Mouse (Mus musculus) liver, embryonic 15.5 days (tissue): ENCODE measurements around the gene 1700020N01Rik. TPM values are rescaled to one million over a fixed set of nuclear protein-coding genes. Genes with fewer than 3 reads are reported as not detected.
A peak's percentile ranks its signal among the peaks of the same experiment; 100 is the strongest.

ENCODE experiments used
- ATAC-seq: fragments of 200-750 bp; cut with Nextera tagmentation; 2 replicates; pipeline ENCODE4 v1.8.0; 2017; ENCODE audit warnings: moderate number of reproducible peaks, mild to moderate bottlenecking, moderate library complexity; ENCODE audit not compliant: insufficient read depth
- H3K27ac ChIP-seq: fragments of 300-500 bp; sonication (generic); replicated peaks from 2 replicates; pipeline ENCODE4 v1.5.1; 2015; ENCODE audit warnings: mild to moderate bottlenecking, inconsistent platforms
- H3K27me3 ChIP-seq: fragments of 300-500 bp; sonication (generic); 2 replicates; pipeline ENCODE4 v1.6.1; 2015; ENCODE audit warnings: mild to moderate bottlenecking, inconsistent platforms
- H3K36me3 ChIP-seq: fragments of 300-500 bp; sonication (generic); replicated peaks from 2 replicates; pipeline ENCODE4 v1.6.1; 2015; ENCODE audit warnings: moderate library complexity, mild to moderate bottlenecking, inconsistent platforms
- H3K4me1 ChIP-seq: fragments of 300-500 bp; sonication (generic); replicated peaks from 2 replicates; pipeline ENCODE4 v1.6.1; 2015; ENCODE audit warnings: inconsistent platforms
- H3K4me2 ChIP-seq: fragments of 300-500 bp; sonication (generic); 2 replicates; pipeline ENCODE4 v1.6.1; 2015; ENCODE audit warnings: moderate library complexity, mild to moderate bottlenecking, inconsistent platforms
- H3K4me3 ChIP-seq: fragments of 300-500 bp; sonication (generic); replicated peaks from 2 replicates; pipeline ENCODE4 v1.5.1; 2015; ENCODE audit warnings: mild to moderate bottlenecking, inconsistent platforms
- H3K9ac ChIP-seq: fragments of 300-500 bp; sonication (generic); 2 replicates; pipeline ENCODE4 v1.6.1; 2015; ENCODE audit warnings: moderate library complexity, mild to moderate bottlenecking, inconsistent platforms
- H3K9me3 ChIP-seq: fragments of 300-500 bp; sonication (generic); replicated peaks from 2 replicates; pipeline ENCODE4 v1.6.1; 2016; ENCODE audit warnings: inconsistent platforms
- WGBS: fragments of 180-500 bp; shearing (Covaris S2); methylation state at CpG from one replicate; pipeline ENCODE4 v1.1.7; 2015; ENCODE audit warnings: mixed read lengths; ENCODE audit not compliant: insufficient replicate concordance; 5-methylcytosine and 5-hydroxymethylcytosine counted together
- polyA plus RNA-seq: library from polyadenylated mRNA; unstranded; fragments of >200 nt; fragmentation: Nextera tagmentation; extraction: Ambion mirVana; gene quantifications from 2 replicates; pipeline ENCODE4 v1.2.1, GENCODE M21; 2015

1700020N01Rik gene
- polyA plus RNA-seq, 1 experiment from 2014 or later = not detected

DNA sequence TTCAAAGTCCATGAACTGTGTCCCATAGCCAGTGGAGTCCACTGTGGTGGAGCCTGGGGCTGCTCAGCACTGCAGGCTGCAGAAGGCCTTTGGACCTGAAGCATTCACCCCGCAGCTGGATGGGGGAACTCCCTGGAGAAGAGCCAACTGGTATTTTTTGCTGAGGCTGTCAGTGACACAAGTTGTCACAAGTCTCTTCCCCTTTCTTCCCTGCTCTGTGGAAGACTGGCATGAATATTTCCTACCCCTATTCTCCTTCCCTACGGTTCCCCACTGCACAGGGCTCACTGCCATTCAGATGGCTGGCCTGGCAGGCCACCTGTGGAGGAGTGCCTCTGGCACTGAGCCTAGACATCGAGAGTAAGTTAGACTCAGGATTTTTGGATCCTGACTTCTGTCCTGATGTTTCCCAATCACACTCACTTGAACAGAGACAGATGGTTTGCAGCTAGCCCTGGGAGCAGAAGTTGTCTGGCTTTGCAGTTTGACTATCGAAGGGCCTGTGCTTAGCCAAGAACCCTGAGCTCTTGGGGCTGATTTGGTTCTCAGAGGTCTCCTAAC is 12.1 kb downstream of the 1700020N01Rik start:
- no peaks in the 10 kb centered on the region for H3K9me3 ChIP-seq
- peaks cover 18% of the 10 kb centered on the region; the same call in 1 of the 2 replicates for H3K4me1 ChIP-seq
- 0 out of 2 replicates have a peak overlapping the region, but pooled peaks have one; percentile 42 for H3K27ac ChIP-seq
- no peak overlapping the region; the same call in 1 of the 2 replicates for H3K4me2 ChIP-seq
- H3K9ac ChIP-seq = no peak overlapping the region
- H3K36me3 ChIP-seq = no peaks in the 10 kb centered on the region
- no peaks in the 10 kb centered on the region for H3K27me3 ChIP-seq
- 39% methylated on average over 4 of the region's 4 CpGs for WGBS
- ATAC-seq = peak; percentile 83
- no peak overlapping the region for H3K4me3 ChIP-seq

DNA sequence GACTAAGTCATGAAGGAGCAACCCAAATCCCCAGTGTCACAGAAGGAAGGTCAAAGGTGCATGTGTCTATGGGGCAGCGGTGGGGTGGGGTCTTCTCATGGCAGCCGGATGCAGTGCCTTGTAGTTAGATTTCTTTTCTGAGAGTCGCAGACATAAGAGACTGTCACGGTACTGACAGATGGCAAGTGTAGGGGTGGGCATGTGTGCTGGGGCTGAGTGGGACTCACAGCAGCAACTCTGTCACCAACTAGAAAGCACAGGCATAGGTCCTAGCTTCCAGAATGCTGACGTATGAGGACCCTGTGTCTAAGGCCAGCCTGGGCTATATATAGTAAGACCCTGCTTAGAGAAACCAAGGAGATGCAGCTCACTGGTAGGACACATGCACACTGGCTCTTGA is 12.7 kb downstream of the 1700020N01Rik start:
- H3K9ac ChIP-seq = no peak overlapping the region
- no peaks in the 10 kb centered on the region for H3K9me3 ChIP-seq
- H3K4me2 ChIP-seq = no peak overlapping the region
- WGBS = 68% methylated on average over 5 of the region's 5 CpGs
- H3K36me3 ChIP-seq = no peaks in the 10 kb centered on the region
- peaks cover 18% of the 10 kb centered on the region; the same call in 1 of the 2 replicates for H3K4me1 ChIP-seq
- H3K27me3 ChIP-seq = no peaks in the 10 kb centered on the region
- H3K27ac ChIP-seq = 0 out of 2 replicates have a peak overlapping the region, but pooled peaks have one; percentile 42
- ATAC-seq = no peak
- no peak overlapping the region for H3K4me3 ChIP-seq

DNA sequence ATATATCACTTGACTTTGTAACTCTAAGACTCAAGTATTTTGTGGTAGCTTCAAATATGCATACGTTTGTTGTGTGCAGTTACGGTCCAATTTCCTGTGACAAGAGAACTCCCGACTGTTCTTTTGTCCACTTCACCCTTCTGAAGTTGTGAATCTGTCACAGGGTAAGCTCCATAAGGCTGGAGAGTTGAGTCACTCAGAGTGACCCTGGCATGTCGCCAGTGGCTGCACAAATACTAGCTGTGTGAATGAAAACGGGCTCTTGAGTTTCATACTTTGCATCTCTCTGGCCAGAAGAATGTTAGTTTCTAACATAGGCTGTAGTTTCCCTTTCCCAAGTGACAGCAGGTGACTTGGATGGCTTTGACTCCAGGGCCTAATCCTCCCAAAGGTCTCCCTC is 14.0 kb downstream of the 1700020N01Rik start:
- 59% methylated on average over 5 of the region's 5 CpGs for WGBS
- H3K4me1 ChIP-seq = peaks cover 18% of the 10 kb centered on the region; the same call in 1 of the 2 replicates
- no peak for ATAC-seq

DNA sequence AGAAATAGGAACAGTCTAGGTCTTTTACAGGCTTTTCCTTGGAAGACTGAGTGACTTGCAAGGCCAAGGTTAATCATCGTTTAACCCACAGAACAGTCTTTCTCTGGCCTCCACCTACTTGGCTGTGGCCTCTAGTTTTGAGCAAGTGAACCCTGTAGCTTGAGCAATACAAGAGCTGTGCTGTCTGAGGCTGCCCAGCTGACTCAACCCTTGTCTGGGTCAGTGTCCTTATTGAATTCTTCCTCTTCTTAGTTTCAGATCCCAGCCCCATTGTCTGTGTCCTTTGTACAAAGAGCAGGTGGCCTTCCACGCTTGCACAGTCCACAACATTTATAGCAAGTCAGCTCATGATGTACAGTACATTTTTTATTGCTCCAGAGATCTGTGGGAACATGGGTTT is 16.6 kb downstream of the 1700020N01Rik start:
- no peak for ATAC-seq
- Histone ChIP-seq H3K9ac (no peak overlapping the region), H3K4me1 (peaks cover 14% of the 10 kb centered on the region; the same call in 1 of the 2 replicates), H3K4me2 (no peak overlapping the region), H3K4me3 (no peak overlapping the region), H3K36me3 (no peaks in the 10 kb centered on the region), H3K27me3 (no peaks in the 10 kb centered on the region), H3K9me3 (no peaks in the 10 kb centered on the region), H3K27ac (no peak overlapping the region)
- 59% methylated on average over 2 of the region's 2 CpGs for WGBS

More for the DNA sequence above, 14.0 kb downstream of the 1700020N01Rik start:
- Histone ChIP-seq H3K27ac (no peak overlapping the region), H3K9me3 (no peaks in the 10 kb centered on the region), H3K36me3 (no peaks in the 10 kb centered on the region), H3K4me3 (no peak overlapping the region), H3K9ac (no peak overlapping the region), H3K4me2 (no peak overlapping the region), H3K27me3 (no peaks in the 10 kb centered on the region)

DNA sequence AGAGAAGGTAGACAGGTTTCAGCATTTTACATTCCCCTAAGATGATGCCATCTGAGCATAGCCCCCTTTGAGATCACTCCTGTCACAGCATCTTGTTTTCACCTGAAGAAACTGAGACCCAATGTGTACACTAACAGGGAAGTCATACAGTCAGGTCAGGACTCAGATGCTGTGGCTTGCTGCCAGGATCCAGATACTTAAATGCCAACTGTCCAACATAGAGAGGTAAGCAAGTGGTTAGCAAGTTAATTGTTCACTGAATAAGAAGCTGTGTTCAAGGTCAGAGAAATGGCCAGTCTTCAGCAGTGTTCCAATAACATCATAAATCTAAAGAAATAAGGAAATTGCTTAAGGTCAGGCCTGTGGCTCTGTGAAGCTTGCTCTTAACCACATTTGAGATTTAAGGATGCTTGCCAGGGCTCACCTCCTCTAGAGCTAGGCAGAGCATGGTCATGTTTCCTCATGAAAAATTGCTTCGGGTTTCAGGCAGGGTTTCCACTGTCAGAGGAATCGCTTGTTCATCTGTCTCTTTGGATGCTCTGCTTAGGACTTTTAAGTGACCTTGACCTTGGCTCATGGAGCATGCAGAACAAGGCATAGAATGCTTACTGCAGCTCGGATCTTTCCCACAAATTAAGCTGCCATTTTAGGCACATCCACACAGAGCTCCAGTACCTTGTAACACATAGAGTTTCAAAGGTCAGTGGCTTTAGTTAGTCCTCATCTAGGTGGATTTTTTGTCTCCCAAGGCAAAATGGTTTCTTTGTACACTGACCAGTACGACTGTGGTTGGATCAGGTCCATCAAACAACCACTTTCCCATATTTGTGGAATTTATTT is 20.3 kb downstream of the 1700020N01Rik start:
- no peak overlapping the region for H3K4me3 ChIP-seq
- H3K4me1 ChIP-seq = 0 out of 2 replicates have a peak, but pooled peaks cover 4% of the 10 kb centered on the region
- H3K27me3 ChIP-seq = no peaks in the 10 kb centered on the region
- no peak for ATAC-seq
- no peaks in the 10 kb centered on the region for H3K36me3 ChIP-seq
- H3K9me3 ChIP-seq = no peaks in the 10 kb centered on the region
- H3K9ac ChIP-seq = no peak overlapping the region
- 48% methylated on average over 4 of the region's 4 CpGs for WGBS
- H3K27ac ChIP-seq = no peak overlapping the region
- no peak overlapping the region for H3K4me2 ChIP-seq

DNA sequence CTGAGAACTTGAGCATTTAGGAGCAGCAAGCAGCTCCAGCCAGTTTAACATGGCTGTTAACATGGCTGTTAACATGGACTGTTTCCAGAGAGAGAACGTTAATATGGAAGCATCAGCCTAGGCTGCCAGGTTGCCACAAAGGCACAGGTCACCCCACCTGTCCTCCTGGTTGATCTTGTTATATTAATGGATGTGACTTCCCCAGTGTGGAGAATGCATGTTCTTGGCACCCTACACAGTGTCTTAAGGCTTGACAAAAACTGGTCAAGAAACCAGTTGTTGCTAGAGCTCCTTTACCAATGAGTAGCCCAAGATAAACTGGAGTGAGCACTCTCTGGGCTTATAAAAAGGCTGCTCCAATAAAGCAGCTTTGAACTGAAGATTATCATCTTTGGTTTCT is 21.6 kb downstream of the 1700020N01Rik start:
- no peak overlapping the region for H3K27ac ChIP-seq
- no peak overlapping the region for H3K9ac ChIP-seq
- H3K4me1 ChIP-seq = no peaks in the 10 kb centered on the region
- no peaks in the 10 kb centered on the region for H3K9me3 ChIP-seq
- H3K27me3 ChIP-seq = no peaks in the 10 kb centered on the region
- H3K4me2 ChIP-seq = no peak overlapping the region
- 71% methylated on average over 1 of the region's 1 CpGs for whole genome bisulfite sequencing
- no peak for ATAC-seq
- no peaks in the 10 kb centered on the region for H3K36me3 ChIP-seq
- H3K4me3 ChIP-seq = no peak overlapping the region

DNA sequence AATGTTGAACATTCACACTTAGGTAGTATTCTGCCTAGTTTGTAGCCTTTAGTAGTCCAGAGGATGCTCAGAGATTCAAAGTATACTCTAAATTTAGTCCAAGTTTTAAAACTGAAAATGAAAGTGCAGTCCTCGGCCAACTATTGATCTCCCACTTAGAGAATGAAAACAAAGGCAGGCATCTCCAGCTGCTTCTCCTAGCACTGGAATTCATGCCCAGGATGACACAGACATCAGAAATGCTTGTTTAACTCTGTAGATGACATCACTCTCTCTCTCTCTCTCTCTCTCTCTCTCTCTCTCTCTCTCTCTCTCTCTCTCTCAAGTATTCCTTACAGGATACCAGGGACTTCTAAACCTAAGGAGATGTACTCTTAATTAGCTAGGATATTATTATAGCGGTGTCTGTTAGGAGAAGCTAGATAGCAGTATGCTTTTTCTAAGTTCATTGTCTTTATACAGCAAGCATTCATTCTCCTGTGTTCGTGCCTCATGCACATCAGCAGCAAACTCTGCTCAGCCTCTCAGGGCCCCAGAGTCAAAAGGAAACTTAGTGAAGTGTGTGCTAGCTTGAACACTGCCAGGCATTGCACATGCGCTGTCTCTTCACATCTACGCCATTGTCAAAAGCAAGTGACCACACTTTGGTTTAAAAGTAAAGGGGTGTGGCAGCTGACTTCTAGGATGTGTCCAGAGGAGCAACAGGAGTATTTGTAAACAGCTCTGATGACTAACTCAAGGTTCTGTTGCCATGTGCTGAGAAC is 26.0 kb downstream of the 1700020N01Rik start:
- H3K4me3 ChIP-seq = no peak overlapping the region
- no peak overlapping the region for H3K4me2 ChIP-seq
- H3K4me1 ChIP-seq = no peaks in the 10 kb centered on the region
- 64% methylated on average over 5 of the region's 5 CpGs for WGBS
- no peaks in the 10 kb centered on the region for H3K27me3 ChIP-seq
- ATAC-seq = no peak
- H3K9me3 ChIP-seq = no peaks in the 10 kb centered on the region
- H3K36me3 ChIP-seq = no peaks in the 10 kb centered on the region
- no peak overlapping the region for H3K27ac ChIP-seq
- no peak overlapping the region for H3K9ac ChIP-seq

DNA sequence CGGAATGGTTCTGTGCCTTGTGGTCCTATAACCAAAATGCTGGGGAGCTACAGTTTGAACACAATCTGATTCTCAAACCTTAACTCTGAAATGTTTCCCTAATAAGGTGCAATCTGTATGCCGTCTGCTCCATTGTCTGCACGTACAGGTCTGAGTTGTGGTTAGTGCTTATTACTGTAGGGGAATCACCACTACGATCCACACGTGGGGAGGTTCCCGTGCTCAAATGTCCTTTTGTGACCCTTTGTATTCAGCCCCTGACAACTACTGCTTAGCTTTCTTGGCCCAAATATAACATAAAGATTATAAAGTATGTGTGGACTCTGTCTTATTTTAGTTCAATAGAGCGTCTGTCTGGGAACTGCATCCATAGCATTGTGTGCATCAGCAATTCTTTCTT is 29.1 kb downstream of the 1700020N01Rik start:
- Histone ChIP-seq H3K36me3 (no peaks in the 10 kb centered on the region), H3K4me2 (no peak overlapping the region), H3K9ac (no peak overlapping the region), H3K27ac (no peak overlapping the region), H3K9me3 (no peaks in the 10 kb centered on the region), H3K4me1 (no peaks in the 10 kb centered on the region), H3K27me3 (no peaks in the 10 kb centered on the region), H3K4me3 (no peak overlapping the region)
- no peak for ATAC-seq
- 62% methylated on average over 7 of the region's 7 CpGs for WGBS

DNA sequence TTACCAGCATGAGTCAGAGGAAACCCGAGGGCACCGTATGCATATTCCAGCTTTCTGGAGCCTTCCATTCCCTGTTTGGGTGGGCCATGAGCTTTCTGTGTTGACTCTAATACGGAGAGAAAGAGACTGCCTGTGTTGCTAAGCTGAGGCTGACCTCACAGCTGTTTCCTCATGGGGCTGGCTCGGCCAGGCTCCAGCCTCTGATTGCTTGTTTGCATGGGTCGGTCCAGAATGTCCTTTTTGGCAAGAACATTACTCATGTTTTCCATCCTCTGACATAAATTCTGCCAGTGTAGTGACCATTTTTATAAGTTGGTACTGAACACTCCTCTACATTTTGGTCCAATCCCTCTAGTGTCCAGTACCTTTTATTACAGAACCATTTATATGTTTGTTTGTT is 35.6 kb downstream of the 1700020N01Rik start:
- WGBS = 51% methylated on average over 5 of the region's 5 CpGs
- no peak overlapping the region for H3K9ac ChIP-seq
- no peaks in the 10 kb centered on the region for H3K36me3 ChIP-seq
- no peak overlapping the region for H3K4me3 ChIP-seq
- H3K4me2 ChIP-seq = no peak overlapping the region
- H3K27ac ChIP-seq = no peak overlapping the region
- H3K27me3 ChIP-seq = no peaks in the 10 kb centered on the region
- H3K9me3 ChIP-seq = no peaks in the 10 kb centered on the region
- no peak for ATAC-seq
- no peaks in the 10 kb centered on the region for H3K4me1 ChIP-seq

DNA sequence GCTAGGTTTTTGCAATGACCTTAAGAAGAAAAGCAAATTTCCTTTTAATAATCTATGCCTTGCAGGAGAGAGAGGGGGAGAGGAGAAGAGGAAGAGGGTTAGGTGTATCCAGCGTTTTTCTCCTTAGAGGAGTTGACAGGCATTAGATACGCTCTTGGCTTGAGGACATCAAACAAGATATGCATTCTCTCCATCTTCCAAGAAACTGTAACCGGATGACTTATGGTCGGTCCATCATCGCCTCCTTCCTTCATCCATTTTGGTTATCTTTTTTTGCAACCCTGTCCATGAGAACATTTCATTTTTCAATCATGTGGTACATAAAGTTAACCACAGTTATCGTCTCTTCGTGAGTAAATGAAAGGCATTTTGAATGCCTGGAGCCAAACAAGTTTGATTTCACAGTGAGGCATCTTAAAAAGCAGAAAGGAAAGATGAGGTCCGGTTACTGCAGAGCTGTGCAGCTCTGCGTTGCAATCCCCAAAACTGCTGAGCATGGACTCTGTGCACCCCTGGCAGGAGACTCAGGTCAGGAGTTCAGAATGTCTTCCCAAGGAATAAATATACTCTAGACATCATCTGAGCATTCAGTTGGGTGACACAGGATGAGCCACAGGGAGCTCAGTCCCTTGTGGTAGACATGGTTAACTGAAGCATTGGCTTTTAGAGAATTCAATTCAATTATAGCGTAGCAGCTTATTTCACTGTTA is 36.2 kb downstream of the 1700020N01Rik start:
- Histone ChIP-seq H3K9ac (no peak overlapping the region), H3K27ac (no peak overlapping the region), H3K4me2 (no peak overlapping the region), H3K9me3 (no peaks in the 10 kb centered on the region), H3K27me3 (no peaks in the 10 kb centered on the region), H3K36me3 (no peaks in the 10 kb centered on the region), H3K4me3 (no peak overlapping the region), H3K4me1 (no peaks in the 10 kb centered on the region)
- ATAC-seq = no peak
- 65% methylated on average over 10 of the region's 10 CpGs for WGBS
